Mouse (Mus musculus): ENCODE data around the gene Kcnf1.

DNA sequence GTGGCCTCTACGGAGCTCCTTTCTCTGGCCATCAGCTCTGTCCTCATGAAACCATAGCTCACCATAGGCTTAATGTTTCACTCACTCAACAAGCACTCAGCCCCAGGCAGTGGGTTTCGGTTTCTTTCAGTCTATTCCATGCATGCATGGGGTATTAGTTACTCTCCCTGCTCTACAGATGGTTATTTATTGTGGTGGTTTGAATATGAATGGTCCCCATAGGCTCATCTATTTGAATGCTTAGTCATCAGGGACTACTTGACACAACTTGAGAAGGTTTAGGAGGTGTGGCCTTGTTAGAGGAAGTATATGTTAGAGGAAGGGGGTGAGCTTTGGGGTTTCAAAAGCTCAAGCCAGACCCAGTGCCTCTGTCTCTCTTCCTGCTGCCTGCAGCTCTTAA lies 10.6 kb downstream of the Kcnf1 start:
- TF ChIP-seq CHD2 (IDR thresholded peaks at IDR 0.05; ENCODE audit: low read depth, low read length) (no peak), MAFK (IDR thresholded peaks at IDR 0.05; ENCODE audit: insufficient read depth, low read depth, low read length) (no peak), ZNF384 (IDR thresholded peaks at IDR 0.05; ENCODE audit: low read depth, low read length) (no peak)

Measured in ES-E14 (cell line).